Mouse (Mus musculus) gastrocnemius, adult 18-20 months (tissue): ENCODE results near the gene Slc4a3. TPM values are rescaled to one million over a fixed set of nuclear protein-coding genes. Genes with fewer than 3 reads are reported as not detected.

Experiments used
- DNase-seq: peaks from one replicate; pipeline ENCODE4 v3.0.0; 2021; ENCODE audit warnings: low spot score
- total RNA-seq, 2 experiments: library from RNA; stranded (reverse); gene quantifications; 2 replicates each; pipeline ENCODE4 v1.2.3; 2021

Slc4a3 gene
- total RNA-seq, 2 experiments from 2014 or later = 6.0 to 9.2 TPM

DNA sequence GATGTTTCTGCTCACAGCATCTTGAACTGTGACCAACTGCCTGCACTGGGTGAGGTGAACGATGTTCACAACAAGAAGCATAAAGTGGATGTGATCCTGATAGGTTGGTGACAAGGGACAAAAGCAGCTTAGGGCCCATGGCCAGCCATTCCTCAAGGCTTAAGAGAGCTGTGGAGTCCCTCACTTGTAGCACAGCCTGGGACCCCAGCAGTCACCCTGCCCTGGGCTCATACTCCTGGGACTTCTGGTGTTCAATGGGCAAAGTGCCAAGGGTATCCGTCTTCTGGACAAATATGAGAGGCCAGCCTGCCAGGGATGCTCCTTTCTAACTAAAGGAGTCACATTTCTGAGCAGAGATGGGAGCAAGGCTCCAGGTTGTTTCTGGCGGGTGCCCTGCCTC lies 49.9 kb downstream of the Slc4a3 start:
- no peak for DNase-seq

DNA sequence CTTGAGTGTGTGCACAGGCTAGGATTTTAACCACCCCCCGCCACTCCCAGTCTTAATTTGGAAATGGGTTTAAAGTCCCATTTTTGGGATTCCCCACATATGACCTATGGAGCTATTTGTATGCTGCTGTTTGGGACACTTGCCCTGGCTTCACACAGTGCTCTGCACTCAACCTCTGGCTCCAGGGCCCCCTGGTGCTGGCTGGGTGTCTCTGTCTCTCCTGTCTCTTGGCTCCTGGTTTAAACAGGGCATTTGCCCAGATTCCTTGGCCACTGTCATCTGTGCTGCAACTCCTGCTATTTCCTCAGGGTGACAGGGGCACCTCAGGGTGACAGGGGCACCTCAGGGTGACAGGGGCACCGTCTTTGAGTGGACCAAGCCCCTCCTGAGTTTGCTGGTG lies 50.8 kb downstream of the Slc4a3 start:
- peak; percentile 9 for DNase-seq

DNA sequence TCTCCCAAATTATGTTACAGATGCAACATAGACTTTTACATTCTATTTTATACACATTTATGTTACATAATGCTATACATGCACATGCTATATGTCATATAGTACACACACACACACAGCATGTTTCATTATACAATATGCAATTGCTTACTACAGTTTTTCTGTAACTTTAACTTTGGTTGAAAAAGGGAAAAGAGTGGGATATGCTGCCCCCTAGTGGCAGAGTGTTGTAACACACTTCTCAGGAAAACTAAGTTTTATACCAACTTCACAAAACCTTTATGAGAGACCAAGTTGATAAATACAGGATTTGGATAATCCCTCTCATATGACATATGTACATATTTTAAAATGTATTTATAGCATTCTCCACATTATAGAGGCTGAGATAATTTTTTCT lies 51.6 kb downstream of the Slc4a3 start:
- DNase-seq = peak; percentile 42

DNA sequence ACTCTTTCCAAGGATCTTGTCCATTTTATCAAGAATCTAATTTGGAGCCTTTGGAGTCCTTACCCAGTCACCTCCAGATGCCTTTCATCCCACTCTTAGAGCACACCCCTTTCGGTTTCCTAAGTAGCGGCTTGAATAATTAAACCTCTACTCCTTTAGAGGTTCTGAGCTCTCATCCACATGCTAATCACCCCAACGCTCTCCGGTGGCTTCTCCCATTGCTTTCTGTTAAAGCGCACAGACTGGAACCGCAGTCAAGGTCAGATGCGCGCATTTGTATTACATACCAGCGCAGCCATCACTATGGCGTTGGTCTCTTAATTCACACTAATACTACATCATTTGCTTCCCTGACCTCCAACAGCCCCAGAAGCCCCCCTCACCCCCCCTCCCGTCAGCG lies 55.7 kb downstream of the Slc4a3 start:
- no peak for DNase-seq

DNA sequence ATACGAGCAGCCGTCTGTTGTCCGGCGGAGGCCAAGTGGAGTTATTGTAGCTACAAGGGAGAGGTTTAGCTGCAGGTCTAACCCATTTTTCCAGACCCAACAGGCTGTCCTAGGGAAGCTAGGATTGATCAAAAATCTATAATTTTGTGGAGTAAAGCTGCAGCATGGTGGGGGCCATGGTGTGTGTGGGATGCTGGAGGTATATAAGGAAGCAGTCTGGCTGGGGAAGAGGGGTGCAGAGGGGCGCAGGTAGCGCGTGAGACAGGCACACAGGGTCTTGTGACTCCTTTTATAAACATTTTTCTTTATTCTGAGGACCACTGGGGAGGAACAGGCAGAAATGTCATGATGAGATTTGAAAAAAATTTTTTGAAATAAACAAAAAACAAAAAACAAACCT lies 57.5 kb downstream of the Slc4a3 start:
- DNase-seq = no peak

DNA sequence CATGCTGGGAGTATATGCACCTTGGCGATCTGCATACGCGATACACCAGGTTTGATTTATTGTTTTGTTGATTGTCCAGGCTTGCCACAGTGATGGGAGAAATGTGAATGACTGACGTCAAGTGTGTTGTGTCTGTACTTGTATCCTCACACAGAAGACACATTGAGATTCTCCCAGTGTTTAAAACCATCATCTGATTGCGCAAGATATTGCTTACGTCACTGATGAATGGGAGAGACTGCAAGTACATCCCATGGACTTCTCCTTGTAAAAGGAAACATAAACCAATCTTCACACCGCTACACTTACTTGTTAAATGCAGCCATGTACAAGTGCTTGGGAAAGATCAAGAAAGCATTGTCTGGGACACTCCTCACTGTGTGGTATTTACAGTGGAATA lies 62.2 kb downstream of the Slc4a3 start:
- no peak for DNase-seq

DNA sequence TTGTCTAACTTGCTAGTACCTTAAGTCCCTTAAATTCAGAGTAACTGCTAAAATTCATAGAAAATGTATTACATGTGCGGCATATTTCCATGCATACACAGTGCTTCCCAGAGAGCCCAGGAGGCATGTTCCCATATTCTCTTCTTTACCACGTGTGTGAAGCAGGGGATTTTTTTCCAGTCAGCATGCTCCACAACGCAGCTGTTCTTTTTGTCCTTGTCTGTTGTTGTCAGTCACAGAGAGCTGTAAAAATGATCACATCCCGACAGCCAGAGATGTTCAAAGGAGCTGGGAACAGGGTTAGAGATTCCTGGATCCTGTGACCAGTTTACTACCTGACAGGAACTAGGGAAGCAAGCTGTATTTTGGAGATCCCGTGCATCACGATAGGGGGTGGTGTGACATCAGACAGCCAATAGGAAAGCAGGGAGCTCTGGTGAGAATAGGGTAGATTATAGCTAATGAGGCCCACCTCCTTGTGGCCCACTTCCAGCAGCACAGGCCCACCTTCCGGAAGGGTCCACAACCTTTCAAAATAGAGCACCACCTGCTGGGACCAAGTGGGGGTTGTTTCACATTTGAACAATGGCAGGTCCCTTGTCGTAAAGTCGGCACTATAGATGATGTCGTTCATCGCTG lies 62.7 kb downstream of the Slc4a3 start:
- DNase-seq = no peak

DNA sequence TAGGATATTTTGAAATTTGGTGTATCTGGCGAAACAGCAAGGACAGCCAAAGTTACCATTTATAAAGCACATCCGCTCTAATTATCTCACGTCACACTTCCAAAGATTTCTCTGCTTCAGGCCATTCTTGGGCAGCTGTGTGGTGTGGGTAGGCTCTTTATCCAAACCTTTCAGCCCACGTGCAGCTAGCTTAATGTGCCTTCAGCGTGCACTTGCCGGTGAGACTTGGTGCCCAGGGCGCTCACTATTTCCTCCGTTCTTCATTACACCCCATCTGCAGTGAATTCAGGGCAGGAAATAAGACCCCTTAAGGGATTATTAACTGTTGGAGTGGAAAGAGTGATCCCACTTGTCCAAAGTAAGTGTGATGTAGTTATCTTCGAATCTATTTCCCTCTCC lies 63.2 kb downstream of the Slc4a3 start:
- no peak for DNase-seq

DNA sequence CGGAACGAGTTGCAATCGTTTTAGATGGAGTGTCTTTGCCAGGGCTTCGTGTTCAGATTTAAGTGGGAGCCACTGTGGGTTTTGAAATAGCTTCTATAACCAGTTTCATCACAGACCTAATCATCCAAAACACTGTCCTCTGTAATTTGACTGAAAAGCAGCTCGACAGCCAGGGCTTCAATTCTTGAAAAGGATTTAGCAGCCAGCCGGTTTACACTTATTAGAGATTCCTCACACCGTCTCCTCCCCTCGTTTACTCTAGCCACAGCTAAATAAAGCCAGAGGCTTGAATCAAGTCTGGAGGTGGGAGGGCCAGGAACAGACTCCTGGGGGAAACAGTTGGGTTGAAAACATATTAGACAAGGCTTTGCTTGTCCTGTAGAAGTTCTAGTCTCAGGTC lies 64.5 kb downstream of the Slc4a3 start:
- no peak for DNase-seq

Other genes with a start within 250 kb of the Slc4a3 start
- gene Dnpep, start 228.3 kb upstream of the Slc4a3 start, total RNA-seq = 10 to 100 TPM; 42.4 to 47.6 TPM
- gene Des, start 185.9 kb upstream of the Slc4a3 start, total RNA-seq = 1,000 to 10,000 TPM; 2,427 to 2,600 TPM
- 100 to 1,000 TPM; 255 to 257 TPM for gene Speg, start 171.0 kb upstream of the Slc4a3 start, total RNA-seq
- gene Gmppa, start 110.3 kb upstream of the Slc4a3 start, total RNA-seq = 10 to 100 TPM; 37.3 to 44.6 TPM
- not detected for gene Asic4, start 95.8 kb upstream of the Slc4a3 start, total RNA-seq
- gene Chpf, start 67.0 kb upstream of the Slc4a3 start, total RNA-seq = 1 to 10 TPM; 3.7 to 4.4 TPM
- under 1 TPM in 1 of 2 experiments, not detected in 1; 0.36 TPM for gene Tmem198, start 66.7 kb upstream of the Slc4a3 start, total RNA-seq
- gene Obsl1, start 39.8 kb upstream of the Slc4a3 start, total RNA-seq = 10 to 100 TPM; 25.0 to 30.0 TPM
- gene Inha, start 39.2 kb upstream of the Slc4a3 start, total RNA-seq = 1 to 10 TPM; 1.1 to 1.7 TPM
- gene Stk11ip, start 24.7 kb upstream of the Slc4a3 start, total RNA-seq = 1 to 10 TPM; 7.1 to 7.9 TPM